Mouse (Mus musculus) heart, adult 11 months (tissue): ENCODE measurements at regions not wholly inside any gene's neighbourhood (a gene's known extent, or its start where the extent isn't known, plus 50 kb on each side); places are given as distances from the start of the nearest gene placed in this dataset.

Experiments
- DNase-seq: peaks from one replicate; pipeline ENCODE4 v3.0.0; 2022

GRCm38 (mm10) chr11:65490426-65490825 is 220.6 kb upstream of the Myocd start:
- peak; percentile 53 for DNase-seq

DNA sequence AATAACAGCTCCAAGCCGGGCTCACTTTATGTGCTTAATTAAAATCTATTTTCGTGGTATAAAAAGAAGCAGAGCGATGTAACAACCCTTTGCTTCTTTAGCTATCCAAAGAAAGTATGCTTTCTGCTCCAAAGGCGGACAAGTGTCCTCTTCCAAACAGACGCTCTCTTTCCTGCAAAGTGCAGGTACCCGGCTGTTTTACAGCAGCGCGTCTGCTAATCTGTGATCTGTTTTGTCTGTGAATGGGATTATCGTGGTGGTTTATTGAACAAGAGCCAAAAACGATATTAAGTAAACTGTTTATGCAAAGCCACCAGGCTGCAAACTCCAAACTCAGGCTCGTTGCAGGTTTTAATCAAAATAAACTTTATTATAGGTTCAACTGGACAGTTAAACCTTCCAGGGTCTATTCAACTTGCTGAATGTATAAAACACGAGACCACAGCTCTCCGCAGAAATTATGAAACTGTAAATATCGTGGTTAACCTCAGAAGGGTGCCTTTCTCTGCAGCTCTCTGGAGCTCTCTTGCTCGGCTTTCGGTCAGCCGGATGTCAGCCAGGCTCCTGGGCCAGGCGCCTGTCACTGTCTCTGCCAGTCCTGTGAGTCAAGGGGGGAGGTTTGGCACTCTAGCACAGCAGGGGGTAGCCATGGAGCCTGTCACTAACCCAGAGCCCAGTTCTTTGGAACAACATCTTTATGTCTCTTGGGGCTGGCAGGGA is 206.2 kb upstream of the Myocd start:
- peak; percentile 91 for DNase-seq

DNA sequence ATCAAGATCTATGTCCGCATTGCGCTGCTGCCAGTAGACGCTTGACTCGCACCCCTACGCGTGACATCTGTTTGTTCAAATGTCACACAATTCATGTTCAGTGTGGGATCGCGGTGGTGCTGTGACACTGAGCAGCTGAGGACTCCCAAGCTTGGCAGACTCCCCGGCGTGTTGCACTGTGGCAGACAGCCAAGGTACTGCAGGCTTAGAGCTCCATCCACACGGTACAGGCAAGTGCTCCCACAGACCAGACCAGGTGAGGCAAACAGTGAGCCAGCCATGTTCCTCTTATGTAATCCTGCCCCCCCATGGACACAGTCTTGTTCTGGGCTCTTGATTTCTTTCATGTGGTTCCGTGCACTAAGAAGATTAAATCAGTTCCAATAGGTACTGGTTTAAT is 205.5 kb upstream of the Myocd start:
- DNase-seq = peak; percentile 96

DNA sequence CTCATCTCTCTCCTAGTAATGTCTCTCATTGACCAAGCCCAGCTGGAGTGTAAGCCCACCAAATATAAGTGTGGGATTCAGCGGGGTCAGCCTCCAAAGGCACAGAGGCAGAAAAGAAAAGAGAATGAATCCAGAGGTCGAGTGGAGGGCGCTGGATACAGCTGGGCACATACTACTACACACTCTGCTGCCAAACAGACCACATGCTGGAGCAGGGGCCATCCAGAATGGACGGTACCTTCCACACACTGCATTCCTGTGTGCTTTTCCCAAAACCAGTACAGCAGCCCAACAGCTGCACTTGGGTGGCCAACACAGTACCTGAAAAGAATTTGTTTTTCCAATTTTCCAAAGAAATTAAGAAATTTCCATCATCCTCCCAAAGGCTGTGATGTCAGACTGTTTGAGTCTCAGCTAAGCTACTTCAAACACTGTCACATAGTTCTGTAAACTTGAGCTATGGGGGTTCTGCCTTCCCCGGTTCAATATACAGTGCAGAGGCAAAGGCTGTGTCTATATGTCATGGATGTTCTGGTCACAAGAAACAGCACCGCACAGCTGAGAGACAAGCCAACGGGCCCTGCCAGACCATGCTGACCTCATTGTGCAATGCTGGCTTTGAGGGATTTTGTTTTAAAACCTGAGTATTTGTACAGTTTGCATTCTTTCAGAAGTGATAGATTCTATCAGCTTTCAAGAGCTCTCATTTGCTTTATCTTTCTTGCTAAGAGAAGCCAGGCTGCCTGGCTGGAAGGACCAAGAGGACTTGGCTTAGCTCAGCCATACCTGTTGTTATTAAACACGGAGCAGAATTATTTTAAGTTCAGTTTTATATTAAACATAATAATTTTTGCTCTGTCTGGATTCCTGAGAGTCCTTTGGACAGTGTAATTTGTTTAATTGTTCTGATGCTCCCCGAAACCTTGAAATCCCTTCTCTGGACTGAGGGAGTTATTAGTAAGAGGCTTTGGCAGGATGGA is 200.3 kb upstream of the Myocd start:
- DNase-seq = no peak

DNA sequence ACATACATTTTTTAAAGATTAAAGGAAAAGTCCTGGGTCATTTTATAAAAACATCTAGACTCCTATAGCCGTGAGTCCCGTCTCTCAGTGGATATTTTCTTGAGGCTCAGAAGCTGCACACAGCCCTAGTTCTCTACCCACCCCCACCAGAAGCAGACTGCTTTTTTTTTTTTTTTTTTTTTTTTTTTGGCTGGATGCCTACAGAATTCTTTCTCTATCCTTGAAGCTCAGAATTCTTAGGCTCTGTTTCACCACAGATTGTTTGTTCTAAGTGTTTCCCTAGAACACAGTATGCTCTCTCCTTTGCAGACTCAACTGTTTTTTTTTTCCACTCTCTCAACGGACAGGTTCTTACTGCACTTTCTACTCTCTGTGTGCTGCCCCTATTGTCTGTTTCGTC is 191.3 kb upstream of the Myocd start:
- no peak for DNase-seq

DNA sequence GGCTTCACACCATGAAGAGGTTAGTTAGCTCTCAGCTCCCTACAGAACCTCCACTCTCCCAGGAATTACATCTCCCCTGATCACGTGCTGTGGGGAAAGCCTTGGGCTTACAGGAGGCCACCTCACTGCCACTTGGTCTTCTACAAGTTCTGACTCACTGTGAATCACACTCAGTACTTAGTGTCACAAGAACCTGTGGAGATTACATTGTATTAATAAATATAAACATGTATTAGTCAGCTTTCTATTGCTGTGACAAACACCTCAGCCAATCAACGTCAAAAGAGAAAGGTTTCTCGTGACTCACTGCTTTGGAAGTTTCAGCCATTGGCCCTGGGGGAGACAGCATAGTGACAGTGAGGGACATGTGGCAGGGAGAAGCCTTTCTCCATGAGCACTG is 178.6 kb upstream of the Myocd start:
- DNase-seq = no peak

- no peak for DNase-seq
Measured at GRCm38 (mm10) chr11:65443466-65444024, 173.8 kb upstream of the Myocd start.

GRCm38 (mm10) chr11:65435699-65436161 is 165.9 kb upstream of the Myocd start:
- no peak for DNase-seq

DNA sequence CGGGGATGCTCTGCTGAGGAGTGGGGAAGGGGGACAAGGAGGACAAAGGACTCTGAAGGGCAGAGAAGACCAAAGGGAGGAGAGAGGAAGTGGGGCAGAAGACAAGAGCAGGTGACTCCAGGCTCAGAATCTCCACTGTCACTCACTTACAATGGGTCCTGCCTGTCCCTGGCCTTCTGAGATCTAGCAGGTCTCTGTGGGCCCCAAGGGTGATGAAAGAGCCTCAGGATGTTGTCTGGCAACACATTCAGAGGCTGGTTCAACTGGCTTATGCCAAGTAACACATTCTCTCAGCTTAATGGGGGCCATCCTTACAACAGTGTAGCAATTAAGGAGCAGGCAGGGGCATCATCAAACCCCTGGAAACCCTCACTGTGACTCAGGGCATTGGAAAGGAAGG is 152.1 kb upstream of the Myocd start:
- DNase-seq = no peak

DNA sequence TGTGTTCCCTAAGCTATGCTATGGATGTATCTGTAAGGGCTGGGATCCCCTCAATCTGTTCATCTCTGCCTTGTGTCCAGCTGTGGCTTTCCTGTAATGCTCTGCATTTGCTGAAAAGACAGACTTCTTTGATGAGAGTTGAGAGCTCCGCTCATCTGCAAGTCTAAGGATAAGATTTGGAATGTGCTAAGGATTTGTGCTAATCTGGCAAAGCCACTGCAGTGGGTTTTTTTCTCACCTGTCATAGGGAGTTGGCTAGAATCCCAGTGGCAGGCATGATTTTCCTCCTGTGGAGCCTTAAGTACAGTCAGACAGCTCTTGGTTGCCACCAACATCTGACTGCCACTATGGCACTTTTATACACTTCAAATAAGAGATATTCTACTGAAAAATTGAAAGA is 138.8 kb upstream of the Myocd start:
- DNase-seq = peak; percentile 56

DNA sequence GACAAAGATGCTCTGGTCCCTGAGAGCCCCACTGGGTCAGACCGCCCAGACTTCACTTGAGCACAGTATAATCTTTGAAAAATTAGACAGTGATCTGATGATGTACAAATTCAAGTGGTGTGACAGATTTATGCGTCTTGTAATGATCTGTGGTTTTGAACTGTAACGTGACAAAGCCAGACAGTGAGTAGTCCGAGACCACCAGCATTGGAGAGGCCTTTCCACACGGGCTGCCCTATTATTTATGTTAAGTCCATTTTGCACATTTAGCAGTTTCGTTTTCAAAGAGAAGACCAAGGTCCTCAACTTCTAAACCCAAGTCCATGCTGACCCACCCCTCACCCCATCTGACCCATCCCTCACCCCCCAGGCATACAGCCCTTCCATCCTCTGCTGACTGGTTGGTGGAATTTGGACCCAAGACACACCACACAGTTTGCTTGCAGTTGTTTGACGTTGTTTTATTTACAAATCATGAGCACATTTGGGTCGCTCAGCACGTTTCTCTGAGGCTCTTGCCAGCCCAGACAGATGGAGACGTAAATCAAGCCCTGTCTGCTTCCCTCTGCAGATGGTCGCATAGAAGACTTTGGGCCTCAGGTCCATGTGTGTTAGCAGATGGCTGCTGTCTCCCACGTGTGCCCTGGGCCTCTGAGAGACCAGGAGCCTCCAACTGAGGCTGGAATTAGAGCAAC is 132.8 kb upstream of the Myocd start:
- no peak for DNase-seq

GRCm38 (mm10) chr11:65389238-65389637 is 119.4 kb upstream of the Myocd start:
- no peak for DNase-seq

GRCm38 (mm10) chr11:65386291-65387061 is 116.7 kb upstream of the Myocd start:
- peak; percentile 66 for DNase-seq

DNA sequence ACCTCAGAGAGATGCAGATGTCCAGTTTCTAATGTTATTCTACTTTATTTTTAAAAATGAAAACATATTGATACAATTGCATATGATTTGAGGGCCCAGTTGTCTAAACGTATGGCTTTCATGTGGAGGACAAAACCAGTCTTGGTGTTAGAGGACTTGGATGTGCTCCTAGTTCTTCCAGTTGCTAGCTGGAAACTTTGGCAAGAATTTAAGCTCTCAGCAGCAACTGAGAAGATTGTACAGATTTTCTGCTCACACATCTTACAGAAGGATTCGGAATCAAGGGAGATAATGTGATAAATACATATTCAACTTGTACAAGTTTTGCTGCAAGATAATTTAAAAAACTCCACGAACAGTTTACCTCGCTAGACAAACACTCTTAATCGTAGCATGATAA is 105.6 kb upstream of the Myocd start:
- DNase-seq = no peak

DNA sequence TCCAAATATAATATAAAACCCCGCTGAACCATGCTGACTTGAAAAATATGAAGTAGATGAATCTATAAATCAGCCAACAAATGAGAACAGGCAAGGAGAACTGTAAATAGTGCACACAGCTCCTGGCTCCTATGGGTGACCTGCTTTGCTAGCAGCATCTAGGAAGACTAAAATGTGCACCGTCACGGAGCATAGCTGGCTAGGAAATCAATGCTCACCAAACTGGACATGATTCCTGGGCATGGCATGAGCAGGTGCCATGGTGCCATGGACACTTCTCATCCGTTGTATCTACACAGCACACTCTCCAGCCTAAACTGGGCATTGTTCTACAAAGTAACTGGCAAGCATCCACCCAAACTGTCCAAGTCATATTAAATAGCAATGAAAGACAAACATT is 103.3 kb upstream of the Myocd start:
- DNase-seq = no peak

GRCm38 (mm10) chr11:65372309-65372811 is 102.6 kb upstream of the Myocd start:
- no peak for DNase-seq

GRCm38 (mm10) chr11:65367825-65368224 is 98.0 kb upstream of the Myocd start:
- peak; percentile 73 for DNase-seq

- peak; percentile 91 for DNase-seq
Measured at GRCm38 (mm10) chr11:65366677-65367370, 97.0 kb upstream of the Myocd start.

GRCm38 (mm10) chr11:65365751-65366559 is 96.2 kb upstream of the Myocd start:
- DNase-seq = peak; percentile 86

- DNase-seq = peak; percentile 53
Measured at GRCm38 (mm10) chr11:65364910-65365309, 95.1 kb upstream of the Myocd start.
